In the genomic region with DNA sequence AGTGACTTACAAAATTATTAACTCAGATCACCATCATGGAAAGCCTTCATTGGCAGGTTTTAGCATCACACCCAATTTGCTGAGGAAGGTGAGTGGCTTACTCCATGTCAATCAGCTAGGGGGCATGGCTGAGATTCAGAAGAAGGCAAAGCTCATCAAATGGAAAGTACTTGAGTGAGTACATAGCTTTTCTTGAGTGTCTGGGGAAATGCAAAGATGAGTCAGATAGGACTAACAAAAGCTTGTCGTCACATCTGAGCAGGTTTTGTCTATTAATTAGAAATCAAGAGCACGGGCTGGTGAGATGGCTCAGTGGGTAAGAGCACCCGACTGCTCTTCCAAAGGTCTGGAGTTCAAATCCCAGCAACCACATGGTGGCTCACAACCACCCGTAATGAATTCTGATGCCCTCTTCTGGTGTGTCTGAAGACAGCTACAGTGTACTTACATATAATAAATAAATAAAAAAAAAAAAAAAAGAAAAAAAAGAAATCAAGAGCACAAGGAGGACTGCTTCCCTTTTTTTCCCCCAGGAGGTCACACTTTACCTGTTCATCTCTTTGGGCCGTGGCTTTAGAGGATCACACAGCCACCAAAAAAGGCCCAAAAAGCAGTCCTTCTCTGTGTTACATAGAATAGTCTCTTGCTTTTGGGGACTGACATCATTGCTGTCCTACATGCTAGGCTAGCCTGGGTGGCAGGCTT, we compare ENCODE assay signal across 20 mouse cellular contexts.
DNase-seq lines count a peak whose midpoint lies in the region; ATAC-seq and TF ChIP-seq lines count a peak whose summit lies in the region.
"Had no signal": no experiment of that assay in that cellular context is flagged by ENCODE, and none has a peak within 500 bp of the region (broad histone marks: within the 10 kb centered on the region; RNA-seq: fewer than 3 reads in every experiment).

No protein-coding gene starts in this region.

- no peaks in the 10 kb centered on the region for H3K27me3 ChIP-seq in CH12.LX (replicated peaks)
- no peaks in the 10 kb centered on the region for H3K27me3 ChIP-seq in forebrain, embryonic 15.5 days
- H3K27me3 ChIP-seq in forebrain, embryonic 10.5 days (ENCODE audit: poor library complexity, severe bottlenecking) = no peaks in the 10 kb centered on the region
- H3K27me3 ChIP-seq: hindbrain, embryonic 15.5 days; limb, embryonic 13.5 days; neural tube, embryonic 15.5 days had no signal

- peak; percentile 26 for DNase-seq in thymus, postnatal 25 days
- DNase-seq in thymus, postnatal 10 days (ENCODE audit: low spot score in 2 of 2) = no peak
- DNase-seq in CH12.LX (ENCODE audit: extremely low read depth) = peak; percentile 90
- DNase-seq in forebrain, embryonic 10.5 days (ENCODE audit: extremely low spot score, low spot score) = no peak
- DNase-seq in left cerebral cortex, adult 8-10 months (ENCODE audit: low spot score in 2 of 2) = no peak
- DNase-seq: cerebellum, adult 8-10 months; gastrocnemius, postnatal 25 days; heart, adult 2 months; heart, postnatal 36 days; midbrain, embryonic 14.5 days had no signal

- H3K27ac ChIP-seq in CH12.LX (ENCODE audit: insufficient read depth, low read depth) = peak overlapping the region; percentile 71
- no peak overlapping the region for H3K27ac ChIP-seq in forebrain, embryonic 15.5 days (replicated peaks)
- H3K27ac ChIP-seq in forebrain, embryonic 10.5 days = no peak overlapping the region
- H3K27ac ChIP-seq: heart, adult 2 months; hindbrain, embryonic 15.5 days; limb, embryonic 13.5 days; liver, embryonic 14.5 days; neural tube, embryonic 15.5 days had no signal

- 89% methylated on average over 5 of the region's 5 CpGs for WGBS in forebrain, embryonic 15.5 days
- 93% methylated on average over 5 of the region's 5 CpGs for WGBS in forebrain, embryonic 10.5 days

- TF ChIP-seq POLR2A in CH12.LX (IDR thresholded peaks at IDR 0.05; ENCODE audit: low read depth, low read length) = peak; percentile 45; the same call in 1 of the 2 replicates

- dilution Hi-C loops in CH12.LX (cut with MboI; ENCODE audit: extremely low pct_ligation_motif_present, extremely low pct_unique_long_range_greater_than_20kb, low sequenced_read_pairs) = no loop called here

- TF ChIP-seq CTCF in CH12.LX (conservative IDR thresholded peaks at IDR 0.05 in 1 of 2, IDR thresholded peaks at IDR 0.05 in 1 of 2; ENCODE audit: low read depth in 2 of 2, low read length in 2 of 2) = peak in 1 of 2 experiments; percentile 37; a peak in 2 of 4 replicates

- peaks cover 8% of the 10 kb centered on the region for H3K79me2 ChIP-seq in CH12.LX (replicated peaks; ENCODE audit: control insufficient read depth, extremely low read depth, insufficient read depth, poor library complexity, severe bottlenecking)

- H3K36me3 ChIP-seq in CH12.LX (replicated peaks in 1 of 2; ENCODE audit: control insufficient read depth in 1 of 2, insufficient read depth in 1 of 2, low read length in 1 of 2) = no peaks in the 10 kb centered on the region
- no peaks in the 10 kb centered on the region for H3K36me3 ChIP-seq in forebrain, embryonic 15.5 days
- H3K36me3 ChIP-seq in forebrain, embryonic 10.5 days (replicated peaks) = no peaks in the 10 kb centered on the region
- H3K36me3 ChIP-seq: hindbrain, embryonic 15.5 days; limb, embryonic 13.5 days; neural tube, embryonic 15.5 days had no signal

- peaks cover 6 to 37% of the 10 kb centered on the region in 2 experiments for H3K4me1 ChIP-seq in CH12.LX (ENCODE audit: control insufficient read depth in 1 of 2, insufficient read depth in 2 of 2)
- no peaks in the 10 kb centered on the region for H3K4me1 ChIP-seq in forebrain, embryonic 15.5 days
- H3K4me1 ChIP-seq in forebrain, embryonic 10.5 days = peaks cover 4% of the 10 kb centered on the region
- H3K4me1 ChIP-seq: hindbrain, embryonic 15.5 days; limb, embryonic 13.5 days; neural tube, embryonic 15.5 days had no signal

- in situ Hi-C loops in CH12.LX (cut with MboI; ENCODE audit: low pct_ligation_motif_present, low pct_unique_long_range_greater_than_20kb, low sequenced_read_pairs) = no loop called here

- peak overlapping the region; percentile 64 for H3K9ac ChIP-seq in CH12.LX (ENCODE audit: insufficient read depth, low read depth)
- no peak overlapping the region for H3K9ac ChIP-seq in forebrain, embryonic 15.5 days (replicated peaks)
- H3K9ac ChIP-seq: hindbrain, embryonic 15.5 days; limb, embryonic 13.5 days; liver, embryonic 14.5 days; neural tube, embryonic 15.5 days had no signal

- peak; percentile 80 for ATAC-seq in activated CD4-positive, CD25-positive, alpha-beta regulatory T cell, adult 4 months
- ATAC-seq in forebrain, embryonic 15.5 days (replicated peaks) = no peak
- ATAC-seq: forebrain, embryonic 14.5 days; intestine, postnatal 0 days; lung, postnatal 0 days had no signal

- H3K9me3 ChIP-seq in CH12.LX (replicated peaks; ENCODE audit: low read length) = no peaks in the 10 kb centered on the region
- H3K9me3 ChIP-seq in forebrain, embryonic 15.5 days = no peaks in the 10 kb centered on the region
- no peaks in the 10 kb centered on the region for H3K9me3 ChIP-seq in forebrain, embryonic 10.5 days
- H3K9me3 ChIP-seq: hindbrain, embryonic 15.5 days; limb, embryonic 13.5 days; neural tube, embryonic 15.5 days had no signal

- no peak for TF ChIP-seq EP300 in CH12.LX (IDR thresholded peaks at IDR 0.05; ENCODE audit: low read length)

- H3K4me2 ChIP-seq in CH12.LX (ENCODE audit: insufficient read depth, low read depth, poor library complexity, severe bottlenecking) = peak overlapping the region; percentile 84
- no peak overlapping the region for H3K4me2 ChIP-seq in forebrain, embryonic 15.5 days (replicated peaks)
- H3K4me2 ChIP-seq: hindbrain, embryonic 15.5 days; limb, embryonic 13.5 days; neural tube, embryonic 15.5 days had no signal

- H3K4me3 ChIP-seq in CH12.LX (replicated peaks in 1 of 3; ENCODE audit: low read depth in 2 of 3, low read length in 2 of 3, poor library complexity in 1 of 3) = peak overlapping the region in 1 of 3 experiments; percentile 33
- H3K4me3 ChIP-seq in forebrain, embryonic 15.5 days = no peak overlapping the region
- H3K4me3 ChIP-seq in forebrain, embryonic 10.5 days = no peak overlapping the region
- H3K4me3 ChIP-seq: heart, adult 2 months; hindbrain, embryonic 15.5 days; limb, embryonic 13.5 days; myocyte; neural tube, embryonic 15.5 days had no signal

- peak; percentile 43 for TF ChIP-seq RAD21 in CH12.LX (IDR thresholded peaks at IDR 0.05; ENCODE audit: low read depth, low read length)

TF ChIP-seq in CH12.LX, 34 proteins besides CTCF, POLR2A, EP300 and RAD21:
- TF ChIP-seq BHLHE40 (IDR thresholded peaks at IDR 0.05; ENCODE audit: low read depth, low read length) = peak; percentile 28; the same call in 1 of the 2 replicates
- peak; percentile 49; the same call in 1 of the 2 replicates for TF ChIP-seq JUN (IDR thresholded peaks at IDR 0.05; ENCODE audit: insufficient read depth, low read depth, low read length)
- TF ChIP-seq SMC3 (IDR thresholded peaks at IDR 0.05; ENCODE audit: low read depth, low read length) = peak; percentile 38
- no peak for TF ChIP-seq MYC (IDR thresholded peaks at IDR 0.05; ENCODE audit: low read depth, low read length)
- TF ChIP-seq IRF4 (IDR thresholded peaks at IDR 0.05; ENCODE audit: low read depth, low read length) = peak; percentile 66
- no peak for TF ChIP-seq UBTF (IDR thresholded peaks at IDR 0.05; ENCODE audit: low read depth, low read length)
- peak; percentile 98 for TF ChIP-seq TBP (conservative IDR thresholded peaks at IDR 0.05; ENCODE audit: low read depth, low read length)
- TF ChIP-seq RCOR1 (conservative IDR thresholded peaks at IDR 0.05; ENCODE audit: low read depth, low read length) = no peak
- TF ChIP-seq ZC3H11A (IDR thresholded peaks at IDR 0.05; ENCODE audit: low read depth, low read length) = no peak
- peak; percentile 53; the same call in 1 of the 2 replicates for TF ChIP-seq ELF1 (IDR thresholded peaks at IDR 0.05; ENCODE audit: low read depth, low read length)
- TF ChIP-seq JUND (conservative IDR thresholded peaks at IDR 0.05; ENCODE audit: low read depth, low read length) = peak; percentile 25; the same call in 1 of the 2 replicates
- TF ChIP-seq ZNF384 (IDR thresholded peaks at IDR 0.05; ENCODE audit: low read depth, low read length) = peak; percentile 72
- TF ChIP-seq MAZ (IDR thresholded peaks at IDR 0.05; ENCODE audit: low read depth, low read length) = no peak
- no peak for TF ChIP-seq POLR2AphosphoS2 (IDR thresholded peaks at IDR 0.05; ENCODE audit: low read depth, low read length)
- TF ChIP-seq USF1 (IDR thresholded peaks at IDR 0.05; ENCODE audit: low read depth, low read length) = no peak
- TF ChIP-seq HCFC1 (IDR thresholded peaks at IDR 0.05; ENCODE audit: low read depth, low read length) = no peak
- TF ChIP-seq TCF12 (IDR thresholded peaks at IDR 0.05; ENCODE audit: low read depth, low read length) = no peak
- no peak for TF ChIP-seq ZKSCAN1 (IDR thresholded peaks at IDR 0.05; ENCODE audit: borderline replicate concordance, low read depth, low read length)
- no peak for TF ChIP-seq GABPA (IDR thresholded peaks at IDR 0.05; ENCODE audit: insufficient replicate concordance, low read depth, low read length)

Comparison
In these comparisons a context has a peak if more than half of its experiments do, and no peak if none do; other contexts are left out.
1. DNase-seq: peak in thymus, postnatal 25 days (single experiment) and CH12.LX (single experiment); none in thymus, postnatal 10 days (0 of 2), forebrain, embryonic 10.5 days (single experiment) and left cerebral cortex, adult 8-10 months (0 of 2).